Mouse (Mus musculus): ENCODE results near the gene Vmn1r37.
"Not testable (repeated sequence)": the region's sequence is repeated elsewhere in the genome, so short reads cannot be mapped to it uniquely, and the experiment has no call there.

The Vmn1r37 gene

DNA sequence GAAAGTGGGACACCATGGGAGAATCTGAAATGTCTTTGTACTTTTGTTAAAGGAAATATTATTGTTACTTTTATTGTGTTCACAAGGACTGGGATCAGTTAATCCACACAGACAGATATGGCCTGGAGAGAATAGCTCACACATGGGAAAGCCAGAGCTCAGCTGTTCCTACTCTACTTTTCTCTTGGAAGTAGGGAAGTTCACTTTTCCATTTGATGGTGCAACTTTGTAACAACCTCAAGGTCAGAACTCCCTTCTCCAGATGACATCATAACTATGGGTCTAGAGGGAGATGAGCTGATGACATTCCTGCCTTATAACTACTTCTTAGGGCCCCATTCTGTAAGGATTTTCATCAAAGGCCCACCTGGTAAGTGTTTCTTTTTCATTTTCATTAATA is at the start of gene Vmn1r37:
TSS of gene Vmn1r37 (plus strand) at position 301 of the 400 bp plus-strand sequence.
- DNase-seq, result not testable (repeated sequence)

DNA sequence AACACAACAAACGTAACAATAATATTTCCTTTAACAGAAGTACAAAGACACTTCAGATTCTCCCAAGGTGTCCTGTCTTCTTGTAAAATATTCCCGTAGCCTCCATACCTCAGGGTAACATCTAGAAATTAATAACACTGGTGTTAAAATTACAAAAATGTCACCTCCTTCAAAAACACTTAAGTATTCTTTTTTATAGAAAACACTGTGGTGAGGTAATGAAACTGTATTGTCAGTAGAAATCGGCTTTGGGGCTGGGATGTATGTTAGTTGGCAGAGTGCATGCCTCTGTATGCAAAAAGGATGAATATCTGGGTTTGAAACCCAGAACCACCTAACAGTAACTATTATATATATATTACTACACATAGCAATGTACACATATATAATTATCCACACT is 43.4 kb upstream of the Vmn1r37 start, which contains the start of gene Vmn1r35:
TSS of gene Vmn1r35 (minus strand) at position 101 of the 400 bp plus-strand sequence.
- no peak for DNase-seq

DNA sequence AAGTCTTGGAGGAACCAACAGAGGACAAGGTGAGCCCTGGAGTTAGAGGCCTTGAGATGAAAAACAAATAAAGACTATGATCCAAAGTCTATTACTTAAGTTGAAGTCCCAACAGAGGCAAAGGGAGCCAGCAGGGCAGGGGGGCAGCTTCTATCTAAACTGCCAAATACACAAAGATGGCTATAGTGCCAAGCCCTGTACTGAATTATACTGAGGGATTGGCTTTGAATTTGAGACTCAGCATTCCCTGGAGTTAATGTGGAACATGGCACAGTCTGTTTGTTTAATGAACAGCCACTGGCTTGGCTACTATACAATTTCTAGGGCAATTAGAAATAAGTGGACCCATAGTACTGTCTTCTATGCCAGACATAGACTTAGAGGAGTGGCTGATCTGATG is 20.3 kb upstream of the Vmn1r37 start:
- DNase-seq, result no peak

DNA sequence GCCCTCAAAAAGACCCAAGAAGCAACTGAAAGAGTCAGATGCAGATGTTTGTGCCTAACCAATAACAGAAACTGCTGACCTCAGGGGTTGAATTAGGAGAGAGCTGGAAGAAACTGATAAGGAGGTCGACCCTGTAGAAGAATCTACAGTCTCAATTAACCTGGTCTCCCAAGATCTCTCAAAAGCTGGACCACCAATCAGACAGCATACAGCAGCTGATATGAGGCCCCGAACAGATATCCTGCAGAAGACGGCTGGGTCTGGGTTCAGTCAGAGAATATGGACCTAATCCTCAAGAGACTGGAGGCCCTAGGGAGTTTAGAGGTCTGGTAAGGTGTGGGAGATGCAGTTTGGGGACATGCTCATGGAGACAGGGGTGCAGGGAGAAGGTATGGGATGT is 15.3 kb upstream of the Vmn1r37 start:
- DNase-seq, result no peak

DNA sequence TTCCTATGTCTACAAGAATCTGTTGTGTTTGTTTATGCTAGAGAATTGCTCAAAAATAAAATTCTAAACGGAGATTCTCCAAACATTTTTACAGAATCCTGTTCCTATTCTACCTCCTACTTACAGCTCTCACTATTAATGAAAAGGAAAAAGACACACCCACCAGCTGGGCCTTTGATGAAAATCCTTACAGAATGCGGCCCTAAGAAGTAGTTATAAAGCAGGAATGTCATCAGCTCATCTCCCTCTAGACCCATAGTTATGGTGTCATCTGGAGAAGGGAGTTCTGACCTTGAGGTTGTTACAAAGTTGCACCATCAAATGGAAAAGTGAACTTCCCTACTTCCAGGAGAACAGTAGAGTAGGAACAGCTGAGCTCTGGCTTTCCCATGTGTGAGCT is 10.1 kb upstream of the Vmn1r37 start, which contains the start of gene Vmn1r36:
TSS of gene Vmn1r36 (minus strand) at position 101 of the 400 bp plus-strand sequence.
- not testable (repeated sequence) for DNase-seq

DNA sequence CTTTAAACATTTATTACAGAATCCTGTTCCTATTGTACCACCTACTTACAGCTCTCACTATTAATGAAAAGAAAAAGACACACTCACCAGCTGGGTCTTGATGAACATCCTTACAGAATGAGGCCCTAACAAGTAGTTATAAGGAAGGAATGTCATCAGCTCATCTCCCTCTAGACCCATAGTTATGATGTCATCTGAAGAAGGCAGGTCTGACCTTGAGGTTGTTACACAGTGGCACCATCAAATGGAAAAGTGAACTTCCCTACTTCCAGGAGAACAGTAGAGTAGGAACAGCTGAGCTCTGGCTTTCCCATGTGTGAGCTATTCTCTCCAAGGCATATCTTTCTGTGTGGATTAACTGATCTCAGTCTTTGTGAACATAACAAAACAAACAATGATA is 53.3 kb downstream of the Vmn1r37 start, which contains the start of gene Vmn1r38:
TSS of gene Vmn1r38 (minus strand) at position 101 of the 400 bp plus-strand sequence.
- not testable (repeated sequence) for DNase-seq
